Mouse (Mus musculus) WW6 (cell line): ENCODE measurements at regions not wholly inside any gene's neighbourhood (a gene's known extent, or its start where the extent isn't known, plus 50 kb on each side); places are given as distances from the start of the nearest gene placed in this dataset.

Experiments used
- DNase-seq: peaks from one replicate; pipeline ENCODE4 v3.0.0-alpha.2; 2013; ENCODE audit warnings: low read depth, low spot score

- DNase-seq: no peak
Observed at GRCm38 (mm10) chr2:117710173-117710813, 367.5 kb upstream of the Rasgrp1 start.

- no peak for DNase-seq
Observed at GRCm38 (mm10) chr2:117724066-117724465, 381.3 kb upstream of the Rasgrp1 start.

- no peak for DNase-seq
Observed at GRCm38 (mm10) chr2:117731253-117731652, 380.4 kb upstream of the Thbs1 start.

- DNase-seq: no peak
Observed at GRCm38 (mm10) chr2:117742413-117742812, 369.3 kb upstream of the Thbs1 start.

- DNase-seq: no peak
Observed at GRCm38 (mm10) chr2:117743901-117744300, 367.8 kb upstream of the Thbs1 start.

GRCm38 (mm10) chr2:117745767-117746166 lies 365.9 kb upstream of the Thbs1 start:
- no peak for DNase-seq

GRCm38 (mm10) chr2:117747136-117747535 lies 364.5 kb upstream of the Thbs1 start:
- no peak for DNase-seq

GRCm38 (mm10) chr2:117748892-117749291 lies 362.8 kb upstream of the Thbs1 start:
- no peak for DNase-seq

- no peak for DNase-seq
Observed at GRCm38 (mm10) chr2:117759491-117760013, 352.1 kb upstream of the Thbs1 start.

GRCm38 (mm10) chr2:117763631-117764030 lies 348.0 kb upstream of the Thbs1 start:
- DNase-seq: no peak

- no peak for DNase-seq
Observed at GRCm38 (mm10) chr2:117765572-117765971, 346.1 kb upstream of the Thbs1 start.

GRCm38 (mm10) chr2:117766450-117766849 lies 345.2 kb upstream of the Thbs1 start:
- DNase-seq: no peak

- no peak for DNase-seq
Observed at GRCm38 (mm10) chr2:117769402-117770114, 342.1 kb upstream of the Thbs1 start.

- no peak for DNase-seq
Observed at GRCm38 (mm10) chr2:117770115-117770485, 341.6 kb upstream of the Thbs1 start.

- DNase-seq: no peak
Observed at GRCm38 (mm10) chr2:117780287-117780686, 331.4 kb upstream of the Thbs1 start.

- no peak for DNase-seq
Observed at GRCm38 (mm10) chr2:117780816-117781215, 330.9 kb upstream of the Thbs1 start.

- no peak for DNase-seq
Observed at GRCm38 (mm10) chr2:117787321-117787720, 324.4 kb upstream of the Thbs1 start.

GRCm38 (mm10) chr2:117794285-117794684 lies 317.4 kb upstream of the Thbs1 start:
- DNase-seq: no peak

GRCm38 (mm10) chr2:117801946-117802600 lies 309.6 kb upstream of the Thbs1 start:
- no peak for DNase-seq

GRCm38 (mm10) chr2:117802686-117803085 lies 309.0 kb upstream of the Thbs1 start:
- no peak for DNase-seq

- DNase-seq: no peak
Observed at GRCm38 (mm10) chr2:117804686-117805085, 307.0 kb upstream of the Thbs1 start.

GRCm38 (mm10) chr2:117807121-117807520 lies 304.6 kb upstream of the Thbs1 start:
- no peak for DNase-seq

GRCm38 (mm10) chr2:117811506-117811905 lies 300.2 kb upstream of the Thbs1 start:
- DNase-seq: no peak
